Mouse (Mus musculus) ES-Bruce4 (cell line): ENCODE data around the gene Foxa1.

Experiments
- CTCF ChIP-seq: IDR thresholded peaks from one replicate; pipeline ENCODE4 v1.8.1; 2011; ENCODE audit warnings: low read depth, low read length
- POLR2A ChIP-seq: IDR thresholded peaks from one replicate; pipeline ENCODE4 v1.8.1; 2011; ENCODE audit warnings: low read length; ENCODE audit not compliant: insufficient read depth

GRCm38 (mm10) chr12:57550181-57550808, 3.6 kb upstream of the Foxa1 start:
- no peak for TF ChIP-seq CTCF
- TF ChIP-seq POLR2A, result no peak
